Mouse (Mus musculus) ovary, adult 18-20 months (tissue): ENCODE measurements around the gene Lsm4.

Experiments
- DNase-seq: peaks from one replicate; pipeline ENCODE4 v3.0.0; 2022; ENCODE audit warnings: low spot score, mixed read lengths

Gene Lsm4

GRCm38 (mm10) chr8:70649324-70649723 lies 23.7 kb upstream of the Lsm4 start:
- peak; percentile 85 for DNase-seq

DNA sequence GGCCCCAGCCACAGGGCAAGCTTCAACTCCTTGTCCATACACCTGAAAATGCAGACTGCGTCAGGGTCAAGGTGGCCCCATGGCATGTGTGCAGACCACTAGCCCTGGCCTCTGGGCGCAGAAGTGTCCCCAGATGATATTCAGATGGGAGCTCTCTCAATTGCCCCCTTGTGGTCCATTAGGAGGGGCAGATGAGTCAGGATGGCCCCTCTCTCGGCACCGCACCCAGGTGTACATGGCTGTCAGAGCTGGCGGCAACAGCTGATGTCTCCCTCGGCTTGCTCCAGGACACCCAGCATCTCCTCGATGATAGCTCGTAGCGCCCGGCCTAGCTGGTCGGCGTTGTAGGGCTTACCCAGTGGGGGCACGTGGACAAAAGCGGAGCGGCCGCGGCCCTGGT lies 22.7 kb upstream of the Lsm4 start:
- DNase-seq, result no peak

- DNase-seq, result no peak
Observed at GRCm38 (mm10) chr8:70653226-70653625, 19.8 kb upstream of the Lsm4 start.

DNA sequence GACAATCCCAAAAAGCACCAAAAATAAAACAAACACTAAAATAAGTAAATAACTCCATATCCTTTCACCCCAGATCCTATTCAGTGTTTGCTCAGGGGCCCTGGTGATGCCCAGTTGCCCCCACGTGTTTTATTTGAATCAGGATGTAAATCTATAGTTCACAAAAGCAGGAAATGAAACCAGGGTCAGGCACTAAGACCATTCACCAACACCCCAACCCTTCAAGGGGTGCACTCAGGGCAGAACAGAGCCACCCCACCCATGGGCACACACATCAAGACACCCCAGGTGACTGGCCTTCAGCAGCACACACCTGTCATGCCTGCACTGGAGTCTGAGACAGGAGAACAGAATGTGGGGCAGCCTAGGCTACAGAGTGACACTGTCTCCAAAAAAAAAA lies 18.9 kb upstream of the Lsm4 start:
- no peak for DNase-seq

GRCm38 (mm10) chr8:70655469-70655868 lies 17.6 kb upstream of the Lsm4 start:
- DNase-seq, result no peak

DNA sequence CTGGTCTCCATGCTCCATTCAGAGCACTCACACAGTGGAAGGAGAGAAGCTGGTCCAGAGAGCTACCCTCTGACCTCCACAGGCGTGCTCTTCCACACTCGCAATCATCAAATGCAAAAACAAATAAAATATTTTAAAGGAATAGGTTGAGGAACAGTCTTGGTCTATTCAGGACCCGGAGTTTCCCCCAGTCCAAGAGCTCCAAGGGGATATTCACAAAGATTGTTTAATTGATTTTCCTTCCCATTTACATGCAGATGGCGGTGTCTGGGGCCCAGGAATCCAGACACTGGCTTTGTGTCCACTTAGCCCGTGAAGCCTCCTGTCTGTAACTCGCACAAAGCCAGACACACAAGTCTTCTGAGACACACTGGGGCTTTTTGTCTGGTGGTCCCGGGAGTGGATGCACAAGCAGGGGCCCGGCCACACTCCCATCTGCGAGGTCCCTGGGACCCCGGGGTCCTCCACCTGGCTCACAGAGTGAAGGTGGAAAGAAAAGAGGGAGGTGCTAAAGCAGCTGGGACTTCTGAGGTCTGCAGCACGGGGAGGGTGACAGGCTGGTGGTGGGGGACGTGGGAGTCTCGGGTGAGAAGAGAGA lies 16.8 kb upstream of the Lsm4 start:
- no peak for DNase-seq

DNA sequence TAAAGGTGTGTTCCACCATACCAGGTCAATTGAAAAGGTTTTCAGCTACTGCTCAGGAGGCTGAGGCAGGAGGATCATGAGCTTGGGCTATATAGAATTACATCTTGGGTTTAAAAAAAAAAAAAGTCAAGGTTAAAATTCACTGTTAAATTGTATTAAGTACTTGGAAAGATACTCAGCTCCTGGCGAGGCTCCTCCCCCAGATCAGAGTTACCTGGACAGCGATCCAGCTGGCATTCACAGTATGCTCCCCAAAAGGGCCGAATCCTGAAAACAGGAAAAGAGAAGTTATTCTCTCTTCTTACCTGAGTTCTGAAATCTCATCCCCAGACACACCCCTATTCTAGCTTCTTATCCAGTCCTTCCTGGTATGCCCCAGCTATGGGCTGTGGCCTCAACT lies 15.8 kb upstream of the Lsm4 start:
- no peak for DNase-seq

DNA sequence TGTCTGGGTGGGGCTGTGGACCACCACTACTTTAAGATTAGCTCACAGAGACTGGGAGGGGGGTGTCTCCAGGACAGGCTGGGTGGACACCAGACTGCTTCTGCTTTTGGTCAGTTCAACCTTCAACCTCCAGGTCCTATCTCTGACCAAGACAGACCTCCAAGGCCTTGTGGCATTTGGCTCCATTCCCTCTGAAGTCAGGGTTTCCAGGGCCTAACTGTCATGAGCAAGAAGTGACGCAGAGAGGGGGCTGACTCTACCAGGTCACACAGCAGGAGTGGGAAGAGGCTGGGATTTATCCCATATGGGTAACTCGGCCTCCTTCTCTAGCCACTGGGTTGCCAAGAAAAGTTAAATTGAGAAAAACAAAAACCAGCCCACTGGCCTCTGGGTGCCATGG lies 15.3 kb upstream of the Lsm4 start:
- DNase-seq, result no peak

DNA sequence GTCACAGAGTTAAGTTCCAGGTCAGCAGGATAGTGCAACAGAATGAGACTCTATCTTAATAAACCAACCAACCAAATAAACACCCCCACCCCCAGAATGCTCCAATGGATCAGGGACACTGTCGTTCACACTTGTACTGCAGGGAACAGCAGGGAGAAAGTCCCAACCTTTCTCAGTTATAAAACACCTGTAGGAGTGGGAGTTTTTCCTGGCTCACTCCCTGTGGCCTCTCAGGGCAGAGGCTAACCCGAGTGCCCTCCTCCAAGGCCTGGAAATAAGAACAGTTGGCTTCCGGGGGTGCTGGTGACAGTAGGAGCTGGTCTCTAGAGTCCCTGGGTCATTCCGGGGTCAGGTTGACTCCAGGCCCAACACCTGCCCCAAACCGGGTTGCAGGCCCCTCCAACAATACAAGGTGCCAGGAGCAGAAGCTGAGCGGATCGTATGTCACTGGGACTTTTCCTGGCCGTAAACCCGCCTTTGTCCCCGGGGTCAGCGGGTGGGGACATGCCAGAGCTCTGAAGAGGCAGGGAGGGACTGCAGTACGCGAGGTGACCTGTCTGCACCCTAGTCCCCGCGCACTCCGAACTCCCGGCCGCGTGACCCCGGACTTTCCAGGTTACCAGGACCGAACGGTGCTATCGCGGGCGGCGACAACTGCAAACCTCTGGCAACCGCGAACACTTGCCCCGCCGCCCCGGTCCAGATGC lies 14.0 kb upstream of the Lsm4 start:
- no peak for DNase-seq

- DNase-seq, result peak; percentile 91
Observed at GRCm38 (mm10) chr8:70659604-70660272, 13.3 kb upstream of the Lsm4 start.

DNA sequence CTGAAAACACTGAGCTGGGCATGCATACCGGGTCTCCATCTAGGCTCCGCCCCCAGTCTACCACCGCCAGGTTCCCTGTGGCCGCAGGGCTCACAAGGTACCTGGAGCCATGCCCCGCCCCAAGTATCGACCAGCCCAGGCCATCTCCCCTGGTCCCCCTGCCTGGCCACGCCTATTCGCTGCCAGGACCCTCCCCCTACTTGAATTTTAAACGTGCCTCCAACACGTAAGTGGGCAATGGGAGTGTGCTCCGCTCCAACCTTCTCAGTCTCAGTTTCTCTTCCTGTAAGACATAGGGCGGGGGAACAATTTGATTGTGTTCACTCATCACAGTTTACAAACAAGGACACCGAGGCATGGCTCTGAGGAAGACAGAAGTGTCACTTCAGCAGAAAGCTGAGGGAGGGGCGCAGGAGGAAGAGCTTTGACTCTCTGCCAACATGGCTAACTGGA lies 12.7 kb upstream of the Lsm4 start, which contains the start of gene Pgpep1:
Gene Pgpep1 (minus strand): TSS at position 116 of the 453 bp plus-strand sequence.
- no peak for DNase-seq

GRCm38 (mm10) chr8:70663691-70664090 lies 9.4 kb upstream of the Lsm4 start:
- no peak for DNase-seq

DNA sequence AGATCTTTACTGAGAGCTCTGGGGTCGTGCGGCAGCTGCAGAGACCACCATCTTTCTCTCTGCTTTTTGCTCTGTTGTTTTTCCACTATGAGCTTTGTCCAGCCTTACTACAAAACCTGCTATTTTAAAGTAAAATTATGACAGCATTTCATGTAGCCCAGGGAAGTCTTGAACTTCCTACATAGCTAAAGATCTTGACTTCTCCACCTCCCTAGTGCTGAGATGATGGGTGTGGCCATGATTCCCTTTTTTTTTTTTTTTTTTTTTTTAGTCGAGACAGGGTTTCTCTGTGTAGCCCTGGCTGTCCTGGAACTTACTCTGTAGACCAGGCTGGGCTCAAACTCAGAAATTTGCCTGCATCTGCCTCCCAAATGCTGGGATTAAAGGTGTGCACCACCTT lies 8.4 kb upstream of the Lsm4 start:
- DNase-seq, result no peak

DNA sequence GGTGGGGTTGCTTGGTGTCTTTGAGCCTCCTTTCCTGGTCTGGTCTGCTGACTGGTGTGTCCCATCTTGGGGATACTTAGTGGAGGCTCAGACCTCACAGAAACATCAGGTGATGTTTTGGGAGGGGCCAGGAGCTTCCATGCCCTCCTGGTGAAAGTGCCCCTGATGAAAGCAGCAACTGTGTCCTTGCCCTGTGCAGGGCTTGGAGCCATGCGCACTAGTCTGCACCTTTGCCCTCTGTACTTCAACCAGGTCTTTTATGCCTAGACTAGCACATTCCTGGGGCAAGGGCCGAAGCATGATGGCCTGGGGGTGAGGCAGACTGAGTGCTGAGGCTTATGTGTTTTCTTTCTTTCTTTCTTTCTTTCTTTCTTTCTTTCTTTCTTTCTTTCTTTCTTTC lies 7.4 kb upstream of the Lsm4 start:
- DNase-seq, result no peak

DNA sequence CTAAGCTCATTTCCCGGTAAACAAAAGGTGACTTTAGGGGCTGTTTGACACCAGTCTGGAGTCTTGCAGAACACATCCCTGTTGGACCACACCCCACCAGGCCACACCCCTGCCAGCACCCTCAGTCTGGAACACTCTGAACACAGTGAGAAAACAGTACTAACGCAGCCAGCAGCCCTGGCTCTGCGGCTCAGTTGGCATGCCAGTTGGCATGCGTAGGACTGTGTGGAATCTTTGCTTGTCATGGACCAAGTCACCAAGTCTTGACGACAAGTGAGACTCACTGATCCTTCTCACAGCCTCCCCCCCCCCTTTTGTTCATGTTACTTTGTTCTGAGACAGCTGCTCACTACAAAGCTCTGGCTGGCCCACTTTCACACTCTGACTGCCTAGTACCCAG lies 6.0 kb upstream of the Lsm4 start:
- no peak for DNase-seq

- DNase-seq, result no peak
Observed at GRCm38 (mm10) chr8:70671615-70672324, 1.3 kb upstream of the Lsm4 start.

GRCm38 (mm10) chr8:70672325-70673078 lies 546 bp upstream of the Lsm4 start:
- DNase-seq, result no peak

DNA sequence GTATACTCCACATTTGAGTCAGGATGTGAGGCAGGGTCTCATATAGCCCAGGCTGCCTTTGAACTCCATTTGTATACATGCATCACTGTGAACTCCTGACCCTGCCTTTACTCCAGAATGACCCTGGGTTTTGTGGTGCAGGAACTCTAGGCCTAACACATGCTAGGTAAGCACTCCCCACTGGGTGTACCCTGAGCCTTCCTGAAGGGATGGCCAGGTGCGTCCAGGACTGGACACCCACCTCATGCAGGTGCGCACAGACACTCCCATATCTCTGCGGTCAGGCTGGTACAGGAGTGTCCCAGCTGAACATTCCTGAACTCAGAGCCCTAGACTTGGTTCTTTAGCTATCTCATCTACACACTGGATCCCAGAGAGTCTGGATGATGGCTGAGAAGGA lies 1.1 kb downstream of the Lsm4 start:
- DNase-seq, result no peak

DNA sequence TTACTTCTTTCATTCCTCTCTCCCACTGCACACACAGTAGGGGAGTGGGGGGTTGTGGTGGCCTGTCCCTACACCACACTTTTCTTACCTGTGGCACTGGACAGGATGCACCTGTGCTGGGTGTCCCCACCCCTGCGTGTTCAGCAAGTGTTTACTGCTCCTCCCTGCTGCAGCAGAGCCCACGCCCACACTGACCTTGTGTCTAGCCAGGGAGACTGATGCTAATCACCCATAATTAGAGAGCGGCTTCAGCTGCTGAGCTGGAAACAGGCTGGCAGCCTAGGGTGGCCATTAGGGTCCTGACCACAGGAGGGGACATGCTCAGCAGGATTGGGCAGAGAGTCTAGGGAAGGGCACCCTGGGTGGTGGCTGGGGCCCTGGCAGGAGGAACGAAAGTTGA lies 1.7 kb downstream of the Lsm4 start:
- no peak for DNase-seq

DNA sequence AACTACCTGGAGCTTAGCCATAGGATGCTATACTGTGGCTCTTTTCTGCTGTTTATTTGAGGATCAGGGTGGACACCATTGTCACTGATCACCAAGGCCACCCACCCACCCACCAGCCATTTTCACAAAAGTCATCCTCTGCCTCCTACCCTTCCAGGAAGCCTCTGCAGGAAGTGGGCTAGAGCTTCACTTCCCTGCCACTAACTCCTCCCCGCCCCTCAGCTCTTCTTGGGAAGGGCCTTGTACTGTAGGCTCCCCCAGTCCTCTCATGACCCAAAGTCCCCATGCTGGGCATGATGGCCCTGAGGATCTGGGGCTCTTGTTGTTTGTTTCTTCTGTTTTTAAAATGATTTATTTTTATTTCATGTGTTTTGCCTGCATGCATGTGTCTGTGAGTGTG lies 2.3 kb downstream of the Lsm4 start:
- no peak for DNase-seq

DNA sequence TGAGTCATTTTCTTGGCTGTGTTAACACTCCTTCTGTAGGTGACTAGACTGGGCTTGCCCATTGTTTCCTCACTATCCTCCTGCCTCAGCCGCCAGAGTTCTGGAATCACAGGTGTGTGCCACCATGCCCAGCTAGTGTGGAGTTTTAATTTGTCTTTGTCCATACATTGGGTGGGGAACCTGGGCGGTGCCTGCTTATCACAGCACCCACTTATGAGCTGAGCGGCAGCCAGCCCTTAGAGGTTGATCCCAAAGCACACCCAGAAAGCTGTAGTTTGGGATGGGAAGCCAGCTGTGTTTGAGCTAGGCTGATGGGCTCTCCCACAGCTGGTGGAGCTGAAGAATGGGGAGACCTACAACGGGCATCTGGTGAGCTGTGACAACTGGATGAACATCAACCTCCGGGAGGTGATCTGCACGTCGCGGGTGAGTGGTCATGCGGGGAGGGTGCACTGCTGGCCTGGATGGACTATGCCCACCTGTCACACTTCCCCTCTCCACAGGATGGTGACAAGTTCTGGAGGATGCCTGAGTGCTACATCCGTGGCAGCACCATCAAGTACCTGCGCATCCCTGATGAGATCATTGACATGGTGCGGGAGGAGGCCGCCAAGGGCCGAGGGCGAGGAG lies 4.5 kb downstream of the Lsm4 start:
- no peak for DNase-seq

DNA sequence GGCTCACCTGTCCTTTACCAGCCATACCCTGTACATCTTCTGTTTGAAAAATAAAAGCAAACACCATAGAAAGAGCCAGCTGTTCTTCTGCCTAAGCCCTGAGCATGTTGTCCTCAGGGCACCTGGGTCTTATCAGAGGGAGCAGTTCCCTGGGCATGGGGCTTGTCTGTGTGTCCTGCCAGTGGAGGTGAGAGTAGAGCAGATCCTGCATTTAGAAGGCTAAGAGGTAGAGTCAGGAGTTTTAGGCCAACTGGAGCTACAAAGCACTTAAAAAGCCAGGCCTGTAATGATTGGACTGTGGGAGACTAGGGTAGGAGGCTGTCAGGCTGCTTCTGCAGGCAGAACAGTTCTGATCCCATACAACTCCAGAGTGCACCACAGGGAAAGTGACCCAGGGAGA lies 5.6 kb downstream of the Lsm4 start:
- no peak for DNase-seq
